Mouse (Mus musculus) MEL (cell line): ENCODE data around the gene Elof1. TPM values are rescaled to one million over a fixed set of nuclear protein-coding genes. Genes with fewer than 3 reads are reported as not detected.
A peak's percentile ranks its signal among the peaks of the same experiment; 100 is the strongest.

ENCODE experiments used
- DNase-seq: peaks from one replicate; pipeline ENCODE4 v3.0.0; 2011; ENCODE audit warnings: low read depth, low spot score
- H3K27ac ChIP-seq: 2 replicates; pipeline ENCODE4 v1.5.1; 2012; ENCODE audit warnings: low read depth, mild to moderate bottlenecking, control low read depth, low read length, moderate library complexity; ENCODE audit not compliant: control insufficient read depth
- H3K27me3 ChIP-seq, 2 experiments: fragments of 150-350 bp in 1 of 2; sonication (generic) in 1 of 2; 2 replicates each; pipeline ENCODE4 v1.6.1; 2012; ENCODE audit warnings: low read length in 2 of 2, mild to moderate bottlenecking in 2 of 2, improper control_type of control experiment in 1 of 2, moderate library complexity in 1 of 2; ENCODE audit not compliant: insufficient read depth in 2 of 2, control insufficient read depth in 1 of 2
- H3K36me3 ChIP-seq, 2 experiments: 2 replicates each; pipeline ENCODE4 v1.6.1; 2012 to 2014; ENCODE audit warnings: low read length in 2 of 2, improper control_type of control experiment in 1 of 2, inconsistent platforms in 1 of 2, mild to moderate bottlenecking in 1 of 2; ENCODE audit not compliant: insufficient read depth in 2 of 2, control insufficient read depth in 1 of 2
- H3K4me1 ChIP-seq, 2 experiments: fragments of 150-350 bp in 1 of 2; sonication (generic) in 1 of 2; 2 replicates each; pipeline ENCODE4 v1.6.1; 2012; ENCODE audit warnings: low read length in 2 of 2, improper control_type of control experiment in 1 of 2, mild to moderate bottlenecking in 1 of 2; ENCODE audit not compliant: insufficient read depth in 2 of 2, control insufficient read depth in 1 of 2
- H3K4me3 ChIP-seq, 2 experiments: fragments of 150-350 bp in 1 of 2; sonication (generic) in 1 of 2; 2 replicates each; pipeline ENCODE4 v1.5.1; 2012; ENCODE audit warnings: low read depth in 2 of 2, low read length in 2 of 2, mild to moderate bottlenecking in 2 of 2, moderate library complexity in 2 of 2, control low read depth in 1 of 2, improper control_type of control experiment in 1 of 2; ENCODE audit not compliant: control insufficient read depth in 1 of 2, insufficient read depth in 1 of 2
- H3K79me2 ChIP-seq: 2 replicates; pipeline ENCODE4 v1.6.1; 2012; ENCODE audit warnings: mild to moderate bottlenecking, low read length, moderate library complexity; ENCODE audit not compliant: control insufficient read depth, poor library complexity, insufficient read depth
- H3K9ac ChIP-seq: 2 replicates; pipeline ENCODE4 v1.6.1; 2012; ENCODE audit warnings: low read depth, mild to moderate bottlenecking, control low read depth, low read length, moderate library complexity; ENCODE audit not compliant: control insufficient read depth, poor library complexity, severe bottlenecking
- H3K9me3 ChIP-seq: fragments of 150-350 bp; sonication (generic); replicated peaks from 2 replicates; pipeline ENCODE4 v1.6.1; 2012; ENCODE audit warnings: mild to moderate bottlenecking, low read length, improper control_type of control experiment, moderate library complexity; ENCODE audit not compliant: insufficient read depth
- BHLHE40 ChIP-seq: IDR thresholded peaks from 2 replicates; pipeline ENCODE4 v1.6.1; 2012; ENCODE audit warnings: low read depth, mild to moderate bottlenecking, inconsistent platforms, low read length, improper control_type of control experiment, borderline replicate concordance
- CHD1 ChIP-seq: IDR thresholded peaks from 2 replicates; pipeline ENCODE4 v1.6.1; 2012; ENCODE audit warnings: low read depth, mild to moderate bottlenecking, inconsistent platforms, low read length, improper control_type of control experiment
- CTCF ChIP-seq, 3 experiments: IDR thresholded peaks in 2 of 3; conservative IDR thresholded peaks in 1 of 3; 2 replicates each; pipeline ENCODE4 v1.5.1; 2011 to 2012; ENCODE audit warnings: low read length in 3 of 3, low read depth in 2 of 3, mild to moderate bottlenecking in 2 of 3, improper control_type of control experiment in 1 of 3, inconsistent platforms in 1 of 3, mixed read lengths in 1 of 3, moderate library complexity in 1 of 3; ENCODE audit not compliant: control insufficient read depth in 1 of 3, insufficient read depth in 1 of 3, poor library complexity in 1 of 3, severe bottlenecking in 1 of 3
- ELF1 ChIP-seq: IDR thresholded peaks from 2 replicates; pipeline ENCODE4 v1.6.1; 2014; ENCODE audit warnings: low read depth, mild to moderate bottlenecking, inconsistent platforms, low read length, improper control_type of control experiment, moderate library complexity
- HCFC1 ChIP-seq: IDR thresholded peaks from 2 replicates; pipeline ENCODE4 v1.6.1; 2012; ENCODE audit warnings: low read depth, mild to moderate bottlenecking, inconsistent platforms, low read length, improper control_type of control experiment, moderate library complexity
- JUND ChIP-seq: IDR thresholded peaks from 2 replicates; pipeline ENCODE4 v1.6.1; 2011; ENCODE audit warnings: low read depth, mild to moderate bottlenecking, improper control_type of control experiment, low read length
- MXI1 ChIP-seq: IDR thresholded peaks from 2 replicates; pipeline ENCODE4 v1.6.1; 2011; ENCODE audit warnings: mild to moderate bottlenecking, low read depth, low read length, improper control_type of control experiment
- MYC ChIP-seq: IDR thresholded peaks from 2 replicates; pipeline ENCODE4 v1.6.1; 2011; ENCODE audit warnings: low read depth, mild to moderate bottlenecking, low read length, improper control_type of control experiment, moderate library complexity
- NELFE ChIP-seq: IDR thresholded peaks from 2 replicates; pipeline ENCODE4 v1.6.1; 2011; ENCODE audit warnings: low read depth, low read length, improper control_type of control experiment
- NRF1 ChIP-seq: IDR thresholded peaks from 2 replicates; pipeline ENCODE4 v1.6.1; 2014; ENCODE audit warnings: low read depth, mild to moderate bottlenecking, inconsistent platforms, low read length, improper control_type of control experiment, moderate library complexity; ENCODE audit not compliant: poor library complexity, insufficient read depth, severe bottlenecking
- POLR2A ChIP-seq, 2 experiments: IDR thresholded peaks; 2 replicates each; pipeline ENCODE4 v1.6.1; 2011 to 2012; ENCODE audit warnings: low read length in 2 of 2, mild to moderate bottlenecking in 2 of 2, control low read depth in 1 of 2, improper control_type of control experiment in 1 of 2, low read depth in 1 of 2, moderate library complexity in 1 of 2; ENCODE audit not compliant: control insufficient read depth in 1 of 2, insufficient read depth in 1 of 2, poor library complexity in 1 of 2
- RAD21 ChIP-seq: IDR thresholded peaks from 2 replicates; pipeline ENCODE4 v1.6.1; 2011; ENCODE audit warnings: mild to moderate bottlenecking, low read depth, low read length, improper control_type of control experiment
- SIN3A ChIP-seq: IDR thresholded peaks from 2 replicates; pipeline ENCODE4 v1.6.1; 2012; ENCODE audit warnings: low read length, improper control_type of control experiment, inconsistent platforms
- SMC3 ChIP-seq: IDR thresholded peaks from 2 replicates; pipeline ENCODE4 v1.6.1; 2011; ENCODE audit warnings: low read depth, low read length, improper control_type of control experiment
- TBP ChIP-seq: IDR thresholded peaks from 2 replicates; pipeline ENCODE4 v1.8.0; 2011; ENCODE audit warnings: low read depth, low read length, improper control_type of control experiment
- TCF12 ChIP-seq: IDR thresholded peaks from 2 replicates; pipeline ENCODE4 v1.6.1; 2014; ENCODE audit warnings: low read depth, mild to moderate bottlenecking, inconsistent platforms, low read length, improper control_type of control experiment, moderate library complexity
- UBTF ChIP-seq: IDR thresholded peaks from 2 replicates; pipeline ENCODE4 v1.6.1; 2012; ENCODE audit warnings: low read depth, mild to moderate bottlenecking, inconsistent platforms, low read length, improper control_type of control experiment, moderate library complexity, borderline replicate concordance; ENCODE audit not compliant: insufficient read depth
- ZC3H11A ChIP-seq: IDR thresholded peaks from 2 replicates; pipeline ENCODE4 v1.6.1; 2012; ENCODE audit warnings: low read depth, mild to moderate bottlenecking, inconsistent platforms, low read length, improper control_type of control experiment
- polyA plus RNA-seq, 2 experiments: library from polyadenylated mRNA; stranded (reverse) in 1 of 2; unstranded in 1 of 2; fragments of >175 nt in 1 of 2; fragments of >200 nt in 1 of 2; gene quantifications; 2 replicates each; pipeline versions ENCODE4 v1.2.1 to v1.2.4; 2012; ENCODE audit warnings: low replicate concordance in 2 of 2, low read depth in 1 of 2; ENCODE audit not compliant: insufficient read length in 2 of 2, insufficient read depth in 1 of 2, missing spikeins in 1 of 2
- total RNA-seq: library from RNA; depleted of rRNA; stranded (reverse); fragments of 300-350 nt; gene quantifications from 2 replicates; pipeline ENCODE4 v1.2.3, GENCODE M21; 2012

Elof1 gene
- total and polyA plus RNA-seq, 3 experiments, result 421 to 505 TPM; not detected in 1

DNA sequence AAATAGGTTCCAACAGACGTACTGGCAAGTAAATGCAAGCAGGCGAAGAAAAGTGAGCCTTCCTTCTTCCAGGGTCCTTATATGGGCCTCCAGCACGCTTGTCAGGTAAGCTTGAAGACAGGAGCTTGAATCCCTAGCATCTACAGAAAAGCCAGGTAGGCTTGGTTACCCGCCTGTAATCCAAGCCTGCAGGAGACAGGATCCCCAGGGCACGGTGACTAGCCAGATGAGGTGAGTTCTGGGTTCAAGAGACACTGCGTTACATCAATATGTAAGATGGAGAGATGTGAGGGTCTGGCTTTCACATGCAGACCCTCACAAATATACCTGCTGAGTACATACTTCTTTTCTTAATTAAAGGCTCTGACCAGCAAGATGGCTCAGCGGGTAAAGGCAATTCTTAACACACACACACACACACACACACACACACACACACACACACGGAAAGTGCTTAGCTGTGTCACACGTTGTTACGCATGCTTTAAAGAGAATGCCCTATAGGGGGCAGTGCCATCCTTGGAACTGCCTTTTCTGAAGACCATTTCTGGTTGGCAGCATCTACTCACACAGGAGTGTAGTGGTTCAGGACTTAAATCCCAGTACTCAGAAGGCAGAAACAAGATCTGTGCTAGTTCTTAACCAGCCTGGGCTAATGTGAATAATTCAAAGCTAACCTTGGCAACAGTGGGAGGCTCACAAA, 933 bp upstream of the Elof1 start:
- no peak for TF ChIP-seq NRF1
- 0 out of 2 replicates have a peak, but pooled peaks have one; percentile 5 for TF ChIP-seq SIN3A
- peak; percentile 67; the same call in 1 of the 2 replicates for TF ChIP-seq MXI1
- TF ChIP-seq TCF12, result 0 out of 2 replicates have a peak, but pooled peaks have one; percentile 20
- TF ChIP-seq POLR2A (IDR thresholded peaks at IDR 0.05; ENCODE audit: control insufficient read depth in 1 of 2, insufficient read depth in 1 of 2, low read depth in 1 of 2, low read length in 2 of 2, poor library complexity in 1 of 2), result no peak
- no peak for TF ChIP-seq NELFE
- peak; percentile 36 for TF ChIP-seq JUND
- peak in 2 of 3 experiments; percentile 89 to 96; a peak in 4 of 6 replicates for TF ChIP-seq CTCF (IDR thresholded peaks at IDR 0.05 in 2 of 3, conservative IDR thresholded peaks at IDR 0.05 in 1 of 3; ENCODE audit: control insufficient read depth in 1 of 3, insufficient read depth in 1 of 3, low read depth in 2 of 3, low read length in 3 of 3, poor library complexity in 1 of 3, severe bottlenecking in 1 of 3)
- TF ChIP-seq ELF1, result no peak
- TF ChIP-seq MYC, result peak; percentile 94
- 0 out of 2 replicates have a peak, but pooled peaks have one; percentile 59 for TF ChIP-seq HCFC1
- peak; percentile 80 for TF ChIP-seq ZC3H11A
- TF ChIP-seq UBTF, result no peak
- TF ChIP-seq RAD21, result peak; percentile 84
- 0 out of 2 replicates have a peak, but pooled peaks have one; percentile 5 for TF ChIP-seq BHLHE40
- TF ChIP-seq TBP, result peak; percentile 57; the same call in 1 of the 2 replicates
- TF ChIP-seq SMC3, result peak; percentile 80
- TF ChIP-seq CHD1, result 0 out of 2 replicates have a peak, but pooled peaks have one; percentile 66
- Histone ChIP-seq H3K9ac (peak overlapping the region; percentile 60), H3K27me3 (no peaks in the 10 kb centered on the region), H3K36me3 (peaks cover 0 to 30% of the 10 kb centered on the region in 2 experiments; a peak in 3 of 4 replicates), H3K27ac (no peak overlapping the region), H3K4me3 (peak overlapping the region; percentile 62 to 70), H3K9me3 (no peaks in the 10 kb centered on the region), H3K4me1 (peaks cover 16 to 46% of the 10 kb centered on the region in 2 experiments), H3K79me2 (peaks cover 13% of the 10 kb centered on the region)
- peak; percentile 97 for DNase-seq

DNA sequence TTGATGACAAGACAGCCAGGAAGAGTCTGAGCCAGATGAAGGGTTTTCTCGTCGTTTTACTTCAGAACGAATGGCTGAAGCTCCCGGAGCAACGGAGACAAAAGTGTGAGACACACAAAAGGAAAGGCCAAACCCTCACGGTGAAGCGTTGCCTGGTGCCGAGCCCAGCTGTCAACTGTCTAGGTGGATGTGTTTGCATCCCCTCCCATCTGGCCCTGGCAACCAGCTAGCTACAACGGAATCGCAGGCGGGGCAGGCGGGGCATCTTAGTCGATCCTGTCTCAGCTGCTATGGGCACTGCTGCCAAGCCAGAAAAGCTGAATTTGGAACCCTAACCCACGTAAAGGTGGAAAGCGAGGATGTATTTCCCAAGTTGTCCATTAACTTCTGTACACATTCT, 886 bp downstream of the Elof1 start:
- DNase-seq, result peak; percentile 67

More for the DNA sequence above, 886 bp downstream of the Elof1 start:
- peak overlapping the region; percentile 76 for H3K9ac ChIP-seq
- TF ChIP-seq TCF12 (no peak), RAD21 (no peak)
- H3K36me3 ChIP-seq, result peaks cover 3 to 14% of the 10 kb centered on the region in 2 experiments
- H3K27me3 ChIP-seq, result no peaks in the 10 kb centered on the region
- no peak overlapping the region for H3K27ac ChIP-seq
- H3K79me2 ChIP-seq, result peaks cover 13% of the 10 kb centered on the region
- peak overlapping the region; percentile 56 to 70 for H3K4me3 ChIP-seq
- H3K9me3 ChIP-seq, result no peaks in the 10 kb centered on the region
- peaks cover 1 to 30% of the 10 kb centered on the region in 2 experiments; a peak in 3 of 4 replicates for H3K4me1 ChIP-seq
